Mouse (Mus musculus): Measurements from ENCODE around the gene Pecam1.

Pecam1 gene

GRCm38 (mm10) chr11:106728402-106729366 lies 21.7 kb downstream of the Pecam1 start:
- DNase-seq, result peak; percentile 97

GRCm38 (mm10) chr11:106727967-106728366 lies 22.5 kb downstream of the Pecam1 start:
- DNase-seq, result no peak

GRCm38 (mm10) chr11:106724916-106725235 lies 25.6 kb downstream of the Pecam1 start:
- peak; percentile 68 for DNase-seq

- peak; percentile 52 for DNase-seq
Measured at GRCm38 (mm10) chr11:106724176-106724915, 26.1 kb downstream of the Pecam1 start.

GRCm38 (mm10) chr11:106723611-106724125 lies 26.8 kb downstream of the Pecam1 start:
- peak; percentile 92 for DNase-seq

GRCm38 (mm10) chr11:106722831-106723361 lies 27.5 kb downstream of the Pecam1 start:
- peak; percentile 98 for DNase-seq

GRCm38 (mm10) chr11:106720379-106720778 lies 30.0 kb downstream of the Pecam1 start:
- no peak for DNase-seq

- DNase-seq, result no peak
Measured at GRCm38 (mm10) chr11:106716568-106716967, 33.9 kb downstream of the Pecam1 start.

GRCm38 (mm10) chr11:106715066-106715465 lies 35.4 kb downstream of the Pecam1 start:
- peak; percentile 98 for DNase-seq

- DNase-seq, result peak; percentile 97
Measured at GRCm38 (mm10) chr11:106710789-106711188, 39.6 kb downstream of the Pecam1 start.

- peak; percentile 97 for DNase-seq
Measured at GRCm38 (mm10) chr11:106709227-106709985, 41.0 kb downstream of the Pecam1 start.

- DNase-seq, result no peak
Measured at GRCm38 (mm10) chr11:106707866-106708265, 42.6 kb downstream of the Pecam1 start.

- peak; percentile 93 for DNase-seq
Measured at GRCm38 (mm10) chr11:106707085-106707484, 43.3 kb downstream of the Pecam1 start.

GRCm38 (mm10) chr11:106706212-106706611 lies 44.2 kb downstream of the Pecam1 start:
- no peak for DNase-seq

GRCm38 (mm10) chr11:106704399-106705111 lies 45.9 kb downstream of the Pecam1 start:
- no peak for DNase-seq

GRCm38 (mm10) chr11:106703931-106704330 lies 46.5 kb downstream of the Pecam1 start:
- DNase-seq, result no peak

GRCm38 (mm10) chr11:106702584-106702983 lies 47.8 kb downstream of the Pecam1 start:
- DNase-seq, result no peak

- no peak for DNase-seq
Measured at GRCm38 (mm10) chr11:106701589-106701988, 48.8 kb downstream of the Pecam1 start.

GRCm38 (mm10) chr11:106699083-106699482 lies 51.3 kb downstream of the Pecam1 start:
- peak; percentile 89 for DNase-seq

GRCm38 (mm10) chr11:106698289-106698688 lies 52.1 kb downstream of the Pecam1 start:
- DNase-seq, result no peak

GRCm38 (mm10) chr11:106695917-106696316 lies 54.5 kb downstream of the Pecam1 start:
- no peak for DNase-seq

- DNase-seq, result no peak
Measured at GRCm38 (mm10) chr11:106692890-106693289, 57.5 kb downstream of the Pecam1 start.

Data from heart, adult 11 months (tissue).